Mouse (Mus musculus) thymus, adult 2 months (tissue): ENCODE data around the gene Gm20498.

ENCODE experiments used
- CTCF ChIP-seq: fragments of 200-500 bp; IDR thresholded peaks from 2 replicates; pipeline ENCODE4 v1.5.1; 2012; ENCODE audit warnings: mild to moderate bottlenecking, control low read depth, low read length, moderate library complexity, borderline replicate concordance; ENCODE audit not compliant: control insufficient read depth, poor library complexity, insufficient read depth; ENCODE audit errors: extremely low read depth
- POLR2A ChIP-seq: fragments of 200-500 bp; IDR thresholded peaks from 2 replicates; pipeline ENCODE4 v1.6.1; 2012; ENCODE audit warnings: mild to moderate bottlenecking, low read length, control low read depth, moderate library complexity; ENCODE audit not compliant: control insufficient read depth, poor library complexity, insufficient read depth; ENCODE audit errors: extremely low read depth

- TF ChIP-seq POLR2A (no peak), CTCF (no peak)
Measured at GRCm38 (mm10) chr12:81568374-81568773, 35.7 kb upstream of the Gm20498 start, which contains the start of gene Adam21.
